Mouse (Mus musculus) liver, postnatal 0 days (tissue): ENCODE data around the gene Khdrbs1. TPM values are rescaled to one million over a fixed set of nuclear protein-coding genes. Genes with fewer than 3 reads are reported as not detected.
A peak's percentile ranks its signal among the peaks of the same experiment; 100 is the strongest.
"Not testable (repeated sequence)": the region's sequence is repeated elsewhere in the genome, so short reads cannot be mapped to it uniquely, and the experiment has no call there.

Experiments
- ATAC-seq: fragments of 200-750 bp; cut with Nextera tagmentation; 2 replicates; pipeline ENCODE4 v1.8.0; 2017; ENCODE audit warnings: mild to moderate bottlenecking, moderate library complexity
- DNase-seq: peaks from one replicate; pipeline ENCODE4 v3.0.0-alpha.2; 2016
- H3K27ac ChIP-seq: fragments of 300-500 bp; sonication (generic); 2 replicates; pipeline ENCODE4 v1.5.1; 2014; ENCODE audit warnings: antibody characterized with exemption, moderate library complexity, mild to moderate bottlenecking, low read depth
- H3K27me3 ChIP-seq: fragments of 300-500 bp; sonication (generic); 2 replicates; pipeline ENCODE4 v1.6.1; 2014; ENCODE audit warnings: low read length, control low read depth, mixed read lengths; ENCODE audit not compliant: insufficient read depth
- H3K36me3 ChIP-seq: fragments of 300-500 bp; sonication (generic); replicated peaks from 2 replicates; pipeline ENCODE4 v1.6.1; 2014; ENCODE audit warnings: mild to moderate bottlenecking, control low read depth, low read length, moderate library complexity, mixed read lengths; ENCODE audit not compliant: insufficient read depth
- H3K4me1 ChIP-seq: fragments of 300-500 bp; sonication (generic); 2 replicates; pipeline ENCODE4 v1.6.1; 2014; ENCODE audit warnings: antibody characterized with exemption, mild to moderate bottlenecking, control low read depth; ENCODE audit not compliant: insufficient read depth
- H3K4me2 ChIP-seq: fragments of 300-500 bp; sonication (generic); 2 replicates; pipeline ENCODE4 v1.6.1; 2014; ENCODE audit warnings: low read depth, mild to moderate bottlenecking, low read length, moderate library complexity, mixed read lengths
- H3K4me3 ChIP-seq: fragments of 300-500 bp; sonication (generic); 2 replicates; pipeline ENCODE4 v1.5.1; 2014; ENCODE audit warnings: low read depth, low read length
- H3K9ac ChIP-seq: fragments of 300-500 bp; sonication (generic); replicated peaks from 2 replicates; pipeline ENCODE4 v1.6.1; 2014; ENCODE audit warnings: mild to moderate bottlenecking, moderate library complexity
- H3K9me3 ChIP-seq: fragments of 300-500 bp; sonication (generic); 2 replicates; pipeline ENCODE4 v1.6.1; 2016; ENCODE audit warnings: mild to moderate bottlenecking, control low read depth, low read length, mixed read lengths
- CTCF ChIP-seq: sonication (generic); IDR thresholded peaks from 2 replicates; pipeline ENCODE4 v1.5.1; 2016; ENCODE audit warnings: antibody characterized with exemption, low read depth
- EP300 ChIP-seq: IDR thresholded peaks from 2 replicates; pipeline ENCODE4 v1.6.1; 2016; ENCODE audit warnings: antibody characterized with exemption, low read depth, mild to moderate bottlenecking
- WGBS: fragments of 180-500 bp; shearing (Covaris S2); extraction: QIAGEN DNeasy Blood & Tissue Kit; methylation state at CpG from one replicate; pipeline ENCODE4 v1.1.7; 2014; ENCODE audit not compliant: insufficient replicate concordance; 5-methylcytosine and 5-hydroxymethylcytosine counted together
- polyA plus RNA-seq: library from polyadenylated mRNA; unstranded; fragments of >200 nt; fragmentation: Nextera tagmentation; extraction: Ambion mirVana; gene quantifications from 2 replicates; pipeline ENCODE4 v1.2.1, GENCODE M21; 2015

Khdrbs1 gene
- polyA plus RNA-seq, 1 experiment from 2014 or later = 19.6 TPM

GRCm38 (mm10) chr4:129767782-129768181, 25.7 kb upstream of the Khdrbs1 start:
- Histone ChIP-seq H3K9ac (no peak overlapping the region), H3K4me1 (peaks cover 9% of the 10 kb centered on the region), H3K27ac (no peak overlapping the region), H3K9me3 (no peaks in the 10 kb centered on the region), H3K36me3 (no peaks in the 10 kb centered on the region), H3K4me2 (no peak overlapping the region), H3K4me3 (no peak overlapping the region), H3K27me3 (0 out of 2 replicates have a peak, but pooled peaks cover 4% of the 10 kb centered on the region)
- DNase-seq (no peak), ATAC-seq (no peak)
- 82% methylated on average over 8 of the region's 8 CpGs for WGBS
- TF ChIP-seq CTCF = no peak
- TF ChIP-seq EP300 = no peak

- Histone ChIP-seq H3K27ac (no peak overlapping the region), H3K4me3 (no peak overlapping the region), H3K27me3 (no peaks in the 10 kb centered on the region), H3K9ac (no peak overlapping the region), H3K4me2 (no peak overlapping the region), H3K9me3 (no peaks in the 10 kb centered on the region), H3K36me3 (no peaks in the 10 kb centered on the region), H3K4me1 (no peaks in the 10 kb centered on the region)
- no peak for DNase-seq
- 59% methylated on average over 3 of the region's 3 CpGs for WGBS
- no peak for ATAC-seq
- TF ChIP-seq EP300 (no peak), CTCF (no peak)
Measured at GRCm38 (mm10) chr4:129765351-129765750, 23.2 kb upstream of the Khdrbs1 start.

GRCm38 (mm10) chr4:129762496-129762895, 20.4 kb upstream of the Khdrbs1 start:
- not testable (repeated sequence) for H3K4me3 ChIP-seq, H3K27me3 ChIP-seq, H3K36me3 ChIP-seq, ATAC-seq, H3K9me3 ChIP-seq, H3K4me1 ChIP-seq, DNase-seq, H3K27ac ChIP-seq, H3K9ac ChIP-seq, H3K4me2 ChIP-seq
- WGBS = 88% methylated on average over 1 of the region's 1 CpGs
- peak; percentile 39 for TF ChIP-seq CTCF

- TF ChIP-seq EP300 = no peak
- TF ChIP-seq CTCF = no peak
- ATAC-seq (no peak), DNase-seq (peak; percentile 23)
- H3K4me1 ChIP-seq = no peaks in the 10 kb centered on the region
- WGBS = 43% methylated on average over 12 of the region's 12 CpGs
- H3K27ac ChIP-seq = no peak overlapping the region
- no peak overlapping the region for H3K4me3 ChIP-seq
- H3K36me3 ChIP-seq = no peaks in the 10 kb centered on the region
- H3K4me2 ChIP-seq = no peak overlapping the region
- H3K27me3 ChIP-seq = no peaks in the 10 kb centered on the region
- no peak overlapping the region for H3K9ac ChIP-seq
- H3K9me3 ChIP-seq = no peaks in the 10 kb centered on the region
Measured at GRCm38 (mm10) chr4:129761606-129762005, 19.5 kb upstream of the Khdrbs1 start.

- no peaks in the 10 kb centered on the region for H3K27me3 ChIP-seq
- no peak overlapping the region for H3K4me3 ChIP-seq
- H3K27ac ChIP-seq = no peak overlapping the region
- H3K9ac ChIP-seq = no peak overlapping the region
- no peaks in the 10 kb centered on the region for H3K9me3 ChIP-seq
- H3K4me2 ChIP-seq = no peak overlapping the region
- WGBS = 63% methylated on average over 1 of the region's 1 CpGs
- no peak for TF ChIP-seq CTCF
- no peak for TF ChIP-seq EP300
- peaks cover 6% of the 10 kb centered on the region; the same call in 1 of the 2 replicates for H3K4me1 ChIP-seq
- DNase-seq = no peak
- H3K36me3 ChIP-seq = no peaks in the 10 kb centered on the region
- no peak for ATAC-seq
Measured at GRCm38 (mm10) chr4:129755455-129755854, 13.4 kb upstream of the Khdrbs1 start.

- no peak overlapping the region for H3K9ac ChIP-seq
- DNase-seq (no peak), ATAC-seq (peak; percentile 41)
- H3K4me3 ChIP-seq = no peak overlapping the region
- no peak overlapping the region for H3K4me2 ChIP-seq
- H3K9me3 ChIP-seq = no peaks in the 10 kb centered on the region
- 52% methylated on average over 3 of the region's 3 CpGs for WGBS
- H3K36me3 ChIP-seq = no peaks in the 10 kb centered on the region
- TF ChIP-seq EP300 (no peak), CTCF (no peak)
- no peak overlapping the region for H3K27ac ChIP-seq
- H3K4me1 ChIP-seq = peaks cover 6% of the 10 kb centered on the region; the same call in 1 of the 2 replicates
- H3K27me3 ChIP-seq = no peaks in the 10 kb centered on the region
Measured at GRCm38 (mm10) chr4:129754742-129755141, 12.6 kb upstream of the Khdrbs1 start.

- Histone ChIP-seq H3K36me3 (no peaks in the 10 kb centered on the region), H3K4me2 (no peak overlapping the region), H3K4me1 (peaks cover 6% of the 10 kb centered on the region; the same call in 1 of the 2 replicates), H3K9ac (no peak overlapping the region), H3K9me3 (no peaks in the 10 kb centered on the region), H3K27ac (no peak overlapping the region), H3K27me3 (no peaks in the 10 kb centered on the region), H3K4me3 (no peak overlapping the region)
- ATAC-seq (no peak), DNase-seq (no peak)
- TF ChIP-seq CTCF (no peak), EP300 (no peak)
- 51% methylated on average over 5 of the region's 5 CpGs for WGBS
Measured at GRCm38 (mm10) chr4:129750430-129750829, 8.3 kb upstream of the Khdrbs1 start.
